Mouse (Mus musculus): ENCODE data around the gene Ufd1.
A peak's percentile ranks its signal among the peaks of the same experiment; 100 is the strongest.
"Not testable (repeated sequence)": the region's sequence is repeated elsewhere in the genome, so short reads cannot be mapped to it uniquely, and the experiment has no call there.

Gene Ufd1

DNA sequence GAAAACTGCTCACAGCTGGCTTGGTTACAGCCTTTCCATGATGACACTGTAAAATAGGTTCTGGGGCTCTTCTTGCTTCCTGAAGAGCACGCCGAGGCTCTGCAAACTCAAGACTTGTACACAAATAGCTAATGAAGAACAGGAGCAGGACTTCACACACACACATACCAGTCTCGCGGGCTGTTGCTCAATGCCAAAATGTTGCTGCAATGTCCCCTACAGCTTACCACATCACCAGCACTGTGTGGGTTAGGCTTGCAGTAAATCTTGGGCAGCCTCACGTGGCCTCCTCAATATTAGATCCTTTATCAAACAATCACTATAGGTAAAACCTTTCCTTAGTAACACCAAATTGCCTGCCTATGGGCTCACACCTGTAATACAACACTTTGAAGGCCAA lies 2.6 kb upstream of the Ufd1 start:
- DNase-seq (ENCODE audit: low spot score in 2 of 2) = no peak

GRCm38 (mm10) chr16:18811032-18811431 lies 547 bp upstream of the Ufd1 start:
- peak in 1 of 2 experiments; percentile 9 for DNase-seq (ENCODE audit: low spot score in 2 of 2)

DNA sequence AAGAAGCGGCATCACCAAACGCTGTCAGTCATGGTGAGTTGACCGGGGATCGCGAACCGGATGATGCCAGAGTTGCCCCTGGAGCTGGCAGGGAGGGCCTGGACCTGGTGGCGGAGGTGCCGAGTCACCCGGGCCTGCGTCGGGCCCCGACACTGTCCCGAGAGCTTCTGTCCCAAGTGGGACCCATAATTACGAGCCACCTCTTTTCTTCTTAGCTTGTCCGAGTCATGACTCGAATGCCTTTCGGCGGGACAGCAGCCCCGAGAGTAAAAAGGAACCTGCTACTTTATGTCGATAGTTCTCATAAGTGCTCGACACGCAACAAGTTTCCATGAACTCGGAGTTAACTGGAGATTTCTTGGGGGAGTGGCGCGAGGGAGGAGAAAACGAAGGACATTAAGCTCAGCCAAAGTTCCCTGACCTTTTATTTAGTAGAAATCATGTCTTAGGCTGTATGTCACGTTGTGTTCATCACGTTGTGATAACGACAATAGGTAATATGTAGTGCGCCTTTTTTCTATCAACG lies 869 bp downstream of the Ufd1 start:
- DNase-seq (ENCODE audit: low spot score in 2 of 2) = no peak

DNA sequence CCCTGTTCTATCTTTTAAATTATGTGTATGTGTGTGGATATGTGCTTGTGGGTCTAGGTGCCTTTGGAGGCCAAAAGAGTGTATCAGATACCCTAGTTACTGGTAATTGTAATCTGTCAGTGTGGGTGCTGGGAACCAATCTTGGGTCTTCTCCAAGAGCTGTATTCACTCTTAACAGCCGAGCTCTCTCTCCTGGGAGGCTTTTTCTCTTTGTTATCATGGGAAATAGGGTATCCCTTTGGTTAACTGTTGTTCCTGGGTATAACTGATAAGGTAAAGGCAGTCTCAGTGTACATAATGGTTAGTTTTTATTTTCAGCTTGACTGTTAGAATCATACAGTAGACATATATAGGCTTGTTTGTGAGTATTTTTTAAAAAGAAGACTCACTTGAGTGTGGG lies 10.8 kb downstream of the Ufd1 start:
- no peak for DNase-seq (ENCODE audit: low spot score in 2 of 2)

DNA sequence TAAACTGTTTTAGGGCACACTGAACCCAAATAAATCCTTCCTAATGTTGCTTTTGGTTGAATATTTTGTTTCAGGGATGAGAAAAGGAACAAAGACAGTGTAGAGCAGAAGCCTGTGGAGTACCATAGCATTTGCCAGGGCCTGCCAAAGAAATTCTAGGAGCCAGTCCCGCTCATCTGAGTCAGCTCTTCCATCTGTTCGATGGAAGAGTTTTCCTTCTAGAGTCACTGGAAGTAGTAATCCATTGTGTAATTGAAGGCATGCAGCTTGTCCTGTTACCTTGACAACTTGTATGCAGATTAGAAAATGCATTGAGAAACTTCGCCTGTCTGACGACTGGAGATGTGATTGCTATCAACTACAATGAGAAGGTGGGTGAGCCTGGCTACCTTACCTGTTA lies 11.3 kb downstream of the Ufd1 start:
- no peak for DNase-seq (ENCODE audit: low spot score in 2 of 2)

GRCm38 (mm10) chr16:18828630-18829029 lies 17.1 kb downstream of the Ufd1 start:
- DNase-seq (ENCODE audit: low spot score in 2 of 2) = no peak

- no peak for DNase-seq (ENCODE audit: low spot score in 2 of 2)
These were observed 17.5 kb downstream of the Ufd1 start for GRCm38 (mm10) chr16:18829102-18829501.

- no peak for DNase-seq (ENCODE audit: low spot score in 2 of 2)
These were observed 21.9 kb downstream of the Ufd1 start for GRCm38 (mm10) chr16:18833486-18833885.

DNA sequence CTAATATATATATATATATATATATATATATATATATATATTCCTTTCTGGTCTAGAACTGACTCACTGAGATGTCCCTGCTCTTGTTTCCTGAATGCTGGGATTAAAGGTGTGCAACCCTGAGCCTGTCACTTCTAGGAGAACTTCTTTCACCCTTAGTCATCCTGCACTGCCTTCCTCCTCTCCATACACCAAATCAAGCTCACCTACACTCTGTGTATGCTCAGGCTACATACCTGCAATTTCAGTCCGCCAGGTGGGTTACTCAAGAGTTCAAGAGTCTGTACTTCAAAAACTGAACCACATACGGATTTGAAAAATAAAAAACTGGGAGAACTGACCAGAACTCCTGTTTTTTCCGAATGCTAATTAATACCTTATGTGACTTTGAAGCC lies 24.5 kb downstream of the Ufd1 start:
- no peak for DNase-seq (ENCODE audit: low spot score in 2 of 2)

GRCm38 (mm10) chr16:18836468-18837208 lies 25.1 kb downstream of the Ufd1 start, which contains the start of the genes 2510002D24Rik and Gm28539:
Gene 2510002D24Rik, plus strand, starts transcription at chr16:18836578.
Gene Gm28539, plus strand, starts transcription at chr16:18836584.
- DNase-seq (ENCODE audit: low spot score in 2 of 2) = peak; percentile 94

- DNase-seq (ENCODE audit: low spot score in 2 of 2) = no peak
These were observed 26.8 kb downstream of the Ufd1 start for GRCm38 (mm10) chr16:18838346-18838745.

GRCm38 (mm10) chr16:18846301-18846820 lies 34.8 kb downstream of the Ufd1 start:
- DNase-seq (ENCODE audit: low spot score in 2 of 2) = no peak

GRCm38 (mm10) chr16:18849521-18850190 lies 38.1 kb downstream of the Ufd1 start:
- DNase-seq (ENCODE audit: low spot score in 2 of 2) = not testable (repeated sequence)

DNA sequence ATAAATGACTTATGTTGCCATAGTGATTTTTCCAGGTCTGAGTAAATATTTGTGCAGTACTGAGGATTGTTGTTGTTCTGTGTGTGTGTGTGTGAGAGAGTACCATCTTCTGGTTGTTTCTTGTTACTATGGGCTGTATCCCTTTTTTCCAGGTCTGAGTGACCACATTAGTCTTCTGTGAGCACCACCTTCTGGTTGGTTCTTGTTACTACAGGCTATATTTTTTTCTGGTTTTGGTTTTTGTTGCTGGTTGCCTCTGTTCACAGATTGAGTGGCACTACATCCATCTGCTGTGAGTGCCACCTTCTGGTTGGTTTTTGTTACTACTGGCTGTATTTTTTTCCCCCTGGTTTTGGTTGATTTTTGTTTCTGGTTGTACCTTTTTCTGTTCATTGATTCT lies 47.0 kb downstream of the Ufd1 start:
- DNase-seq (ENCODE audit: low spot score in 2 of 2) = peak; percentile 12 to 46

DNA sequence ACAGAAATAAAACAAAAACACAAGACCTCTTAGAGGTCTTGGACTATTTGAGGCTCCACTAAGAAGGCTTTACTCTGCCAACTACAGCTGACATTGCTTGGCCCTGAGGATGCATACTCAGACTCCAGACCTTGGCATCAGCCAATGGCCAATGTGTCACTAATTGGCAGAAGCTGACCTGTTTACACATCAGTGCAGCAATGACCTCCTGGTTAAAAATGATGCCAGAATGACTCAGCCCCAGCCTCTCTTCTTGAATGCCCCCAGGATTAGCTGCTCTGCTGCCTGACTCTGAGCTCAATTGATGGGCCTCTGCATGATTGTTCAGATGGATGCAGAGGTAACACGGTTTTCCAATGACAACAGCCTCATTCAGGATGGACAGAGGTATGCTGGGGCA lies 48.6 kb downstream of the Ufd1 start:
- no peak for DNase-seq (ENCODE audit: low spot score in 2 of 2)

DNA sequence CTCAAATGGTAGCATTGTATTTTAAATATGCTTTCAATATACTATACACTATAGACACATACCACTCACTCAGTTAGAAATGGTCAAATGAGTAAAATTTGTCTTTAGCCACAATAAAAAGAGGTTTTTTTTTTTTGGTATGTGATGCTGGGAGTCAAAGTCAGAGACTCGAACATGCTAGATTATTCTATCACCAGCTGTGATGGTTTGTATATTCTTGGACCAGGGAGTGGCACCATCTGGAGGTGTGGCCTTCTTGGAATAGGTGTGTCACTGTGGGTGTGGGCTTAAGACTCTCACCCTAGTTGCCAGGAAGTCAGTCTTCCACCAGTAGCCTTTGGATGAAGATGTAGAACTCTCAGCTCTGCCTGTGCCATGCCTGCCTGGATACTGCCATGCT lies 58.9 kb downstream of the Ufd1 start:
- not testable (repeated sequence) for DNase-seq (ENCODE audit: low spot score in 2 of 2)

DNA sequence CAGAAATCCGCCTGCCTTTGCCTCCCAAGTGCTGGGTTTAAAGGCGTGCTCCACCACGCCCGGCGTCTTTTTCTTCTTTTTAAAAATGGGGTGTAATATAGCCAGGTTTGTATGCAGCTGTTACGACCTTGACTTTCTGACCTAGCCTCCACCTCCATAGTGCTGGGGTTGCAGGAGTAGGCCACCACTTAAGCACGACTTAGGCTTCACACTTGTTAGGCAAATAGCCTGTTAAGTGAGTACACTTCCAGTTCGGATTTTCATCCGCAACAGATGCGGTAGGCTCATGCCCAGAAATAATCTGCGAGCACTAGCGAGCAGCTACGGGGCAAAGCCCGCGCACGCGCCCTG lies 64.5 kb downstream of the Ufd1 start:
- DNase-seq (ENCODE audit: low spot score in 2 of 2) = peak in 1 of 2 experiments; percentile 5

DNA sequence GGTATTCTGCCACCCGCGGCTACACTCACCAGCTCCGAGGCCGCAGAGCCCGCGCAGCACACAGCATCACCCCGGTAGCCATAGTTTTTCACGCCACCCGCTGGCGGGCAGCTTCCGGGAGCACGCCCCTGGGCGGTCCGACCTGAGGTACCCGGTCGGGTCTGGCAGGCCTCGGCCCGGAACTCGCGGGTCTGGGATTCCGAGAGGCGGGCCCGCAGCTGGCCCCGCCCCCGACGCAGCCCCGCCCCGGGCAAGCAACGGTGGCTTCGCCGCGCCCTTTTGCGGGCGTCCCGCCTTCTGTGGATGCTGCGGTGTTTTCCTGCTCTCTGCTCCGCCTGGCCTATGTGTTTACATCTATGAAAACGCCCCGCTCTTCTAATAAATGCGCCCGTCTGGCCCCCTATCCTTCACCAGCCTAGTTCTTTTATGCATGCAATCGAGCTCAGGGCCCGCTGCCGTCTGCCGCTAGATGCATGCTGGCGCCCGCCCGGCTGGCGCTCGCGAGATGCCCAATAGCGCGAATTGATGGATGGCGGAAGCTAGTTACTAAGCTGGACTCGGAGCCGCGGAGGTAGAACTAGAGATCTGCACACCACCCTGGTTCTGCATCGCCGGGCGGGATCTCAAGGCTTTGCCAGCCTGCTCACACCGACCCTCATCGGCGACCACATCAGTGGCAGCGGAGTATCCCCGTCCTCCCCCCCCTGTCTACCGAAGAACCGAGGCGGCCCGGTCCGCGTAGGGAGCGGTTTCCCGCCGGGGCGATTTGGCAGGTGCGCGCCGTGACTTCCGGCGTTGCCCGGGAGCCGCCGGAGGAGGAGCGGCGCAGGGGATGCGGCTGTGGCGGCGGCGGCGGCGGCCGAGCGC lies 65.1 kb downstream of the Ufd1 start, which contains the start of the genes Mrpl40 and Hira:
Gene Mrpl40 (minus strand): TSS at position 421 of the 867 bp plus-strand sequence.
Gene Hira (plus strand): TSS at position 596 of the 867 bp plus-strand sequence.
- peak; percentile 89 to 93 for DNase-seq (ENCODE audit: low spot score in 2 of 2)

DNA sequence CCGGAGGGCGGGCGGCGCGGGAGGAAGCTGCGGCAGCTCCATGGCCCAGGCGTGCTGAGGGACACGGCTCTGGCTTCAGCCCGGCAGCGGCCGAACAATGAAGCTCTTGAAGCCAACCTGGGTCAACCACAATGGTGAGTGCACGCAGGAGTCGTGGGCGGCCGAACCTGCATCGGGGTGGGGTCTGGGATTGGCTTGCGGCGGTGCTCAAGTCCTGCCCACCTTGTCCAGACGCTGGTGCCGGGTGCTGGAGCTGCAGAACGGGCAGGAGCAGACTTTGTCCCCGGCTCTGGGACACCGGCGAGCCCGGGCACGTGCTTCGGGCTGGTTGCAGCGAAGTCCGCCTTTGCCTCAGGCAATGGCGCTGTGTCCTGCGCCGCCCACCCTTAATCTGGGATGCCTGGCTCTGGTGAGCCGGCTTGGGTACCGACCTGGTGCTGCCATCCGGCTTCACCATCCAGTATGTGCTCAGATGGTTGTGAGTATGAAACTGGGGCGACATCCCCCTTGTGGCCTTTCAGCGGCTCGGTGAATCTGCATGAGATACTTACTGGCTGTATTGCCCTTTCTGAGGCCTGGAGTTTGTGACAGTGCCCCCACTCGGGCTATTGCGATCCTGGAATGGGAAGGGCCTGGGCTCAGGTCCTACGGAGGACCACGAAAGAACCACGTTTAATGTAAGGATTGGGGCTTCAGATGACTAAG lies 66.0 kb downstream of the Ufd1 start:
- peak; percentile 58 to 67 for DNase-seq (ENCODE audit: low spot score in 2 of 2)

GRCm38 (mm10) chr16:18878091-18878720 lies 66.6 kb downstream of the Ufd1 start:
- DNase-seq (ENCODE audit: low spot score in 2 of 2) = no peak

- no peak for DNase-seq (ENCODE audit: low spot score in 2 of 2)
These were observed 72.5 kb downstream of the Ufd1 start for GRCm38 (mm10) chr16:18884044-18884443.
